Mouse (Mus musculus) spleen, adult 2 months (tissue): Measurements from ENCODE around the gene Chchd3.

Experiments used
- CTCF ChIP-seq: fragments of 200-500 bp; IDR thresholded peaks from 2 replicates; pipeline ENCODE4 v1.5.1; 2011; ENCODE audit warnings: mild to moderate bottlenecking, inconsistent platforms; ENCODE audit not compliant: insufficient read depth, insufficient read length, insufficient replicate concordance; ENCODE audit errors: extremely low read depth
- POLR2A ChIP-seq: fragments of 200-500 bp; IDR thresholded peaks from 2 replicates; pipeline ENCODE4 v1.6.1; 2011; ENCODE audit warnings: low read depth, low read length, inconsistent platforms

DNA sequence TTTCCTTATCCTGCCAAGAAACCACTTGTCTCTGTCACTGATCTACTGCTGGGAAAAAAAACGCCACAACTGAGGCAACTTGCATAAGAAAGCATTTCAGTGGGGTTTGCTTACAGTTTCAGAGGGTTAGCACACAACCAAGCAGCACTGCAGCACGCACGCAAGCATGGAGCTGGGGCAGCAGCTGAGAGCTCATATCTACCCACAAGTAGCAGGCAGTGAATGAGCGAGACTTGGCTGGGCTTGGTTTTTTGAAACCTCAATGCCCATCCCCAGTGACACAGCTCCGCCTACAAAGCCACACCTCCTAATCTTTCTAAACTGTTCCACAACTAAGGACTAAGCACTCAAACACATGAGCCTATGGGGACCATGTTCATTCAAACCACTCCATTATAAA lies 16.6 kb downstream of the Chchd3 start:
- TF ChIP-seq CTCF (no peak), POLR2A (no peak)
